Mouse (Mus musculus) erythroblast, embryonic 14.5 days (primary cell): Measurements from ENCODE around the gene Trdn.

Experiments used
- GATA1 ChIP-seq: IDR thresholded peaks from 2 replicates; pipeline ENCODE4 v1.6.1; 2012; ENCODE audit warnings: low read length, inconsistent platforms, mixed read lengths
- TAL1 ChIP-seq: IDR thresholded peaks from 3 replicates; pipeline ENCODE4 v1.6.1; 2012; ENCODE audit warnings: low read length, inconsistent platforms, mixed read lengths

DNA sequence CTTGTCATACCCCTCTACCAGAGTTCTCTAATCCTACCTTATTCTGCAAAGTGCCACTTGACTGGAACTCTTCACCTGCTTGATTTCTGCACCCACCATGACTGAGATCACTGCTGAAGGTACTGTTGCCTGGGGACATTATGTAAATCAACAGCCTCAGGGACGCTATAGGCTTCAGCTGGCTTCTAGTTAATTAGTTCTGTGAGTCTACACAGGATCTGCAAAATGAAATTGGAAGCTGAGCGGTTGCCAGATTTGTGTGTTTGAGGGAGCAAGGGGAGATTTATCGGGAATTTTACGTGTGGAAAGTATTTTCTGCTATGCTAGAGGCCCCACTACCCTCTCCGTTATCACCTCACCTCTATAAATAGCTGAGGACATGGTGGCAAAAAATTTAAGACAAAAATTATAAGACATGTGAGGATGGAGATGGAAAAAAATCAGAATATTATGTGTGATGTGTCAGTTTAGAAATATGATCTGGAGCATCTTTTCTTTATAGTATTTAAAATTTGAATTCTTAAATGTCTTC lies 3.3 kb downstream of the Trdn start:
- TF ChIP-seq GATA1 = no peak
- TF ChIP-seq TAL1 = no peak
